Mouse (Mus musculus) urinary bladder, postnatal 36 days (tissue): ENCODE measurements around the gene Csde1.

Experiments
- DNase-seq, 2 experiments: peaks; one replicate each; pipeline ENCODE4 v3.0.0; 2022; ENCODE audit warnings: low spot score in 2 of 2, mixed read lengths in 1 of 2

Gene Csde1

DNA sequence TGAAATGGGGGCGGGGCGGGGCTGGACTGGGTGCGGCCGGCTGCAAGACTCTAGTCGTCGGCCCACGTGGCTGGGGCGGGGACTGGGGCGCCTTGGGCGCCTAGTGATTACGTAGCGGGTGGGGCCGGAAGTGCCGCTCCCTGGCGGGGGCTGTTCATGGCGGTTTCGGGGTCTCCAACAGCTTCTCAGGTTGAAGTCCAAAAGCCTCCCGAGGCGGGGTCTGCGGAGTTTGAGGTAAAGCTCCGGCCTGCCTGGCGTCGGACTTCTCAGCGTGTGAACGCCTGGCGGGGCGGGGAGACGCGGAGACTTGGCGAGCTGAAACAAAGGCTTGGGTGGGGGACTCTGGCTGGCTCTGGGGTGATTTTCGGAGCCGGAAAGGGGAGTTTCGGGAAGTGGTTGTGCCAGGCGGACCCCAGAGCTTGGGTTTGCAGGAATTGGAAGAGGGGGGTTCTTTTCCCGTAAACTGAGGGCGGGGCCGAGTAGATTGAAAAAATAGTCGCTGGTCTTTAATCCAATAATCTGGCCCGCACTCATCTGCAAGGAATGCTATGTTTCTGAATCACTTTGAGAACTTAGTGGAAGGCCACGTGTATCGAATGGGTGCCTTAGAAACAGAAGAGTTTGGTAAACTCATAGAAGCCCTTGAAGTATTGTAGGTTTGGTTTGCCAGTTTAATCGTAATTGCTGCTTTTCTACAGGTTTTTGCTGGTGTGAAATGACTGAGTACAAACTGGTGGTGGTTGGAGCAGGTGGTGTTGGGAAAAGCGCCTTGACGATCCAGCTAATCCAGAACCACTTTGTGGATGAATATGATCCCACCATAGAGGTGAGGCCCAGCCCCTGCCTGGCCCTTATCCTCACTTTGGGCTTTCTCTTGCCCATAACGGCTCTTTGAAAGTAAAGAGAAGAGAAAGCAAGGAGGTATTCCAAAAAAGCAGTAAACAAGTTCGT lies 38.3 kb downstream of the Csde1 start, which contains the start of gene Nras:
Gene Nras, plus strand, starts transcription at position 79 of the 951 bp plus-strand sequence.
- DNase-seq, result peak; percentile 94

- no peak for DNase-seq
Measured at GRCm38 (mm10) chr3:103066927-103067326, 46.7 kb downstream of the Csde1 start.

DNA sequence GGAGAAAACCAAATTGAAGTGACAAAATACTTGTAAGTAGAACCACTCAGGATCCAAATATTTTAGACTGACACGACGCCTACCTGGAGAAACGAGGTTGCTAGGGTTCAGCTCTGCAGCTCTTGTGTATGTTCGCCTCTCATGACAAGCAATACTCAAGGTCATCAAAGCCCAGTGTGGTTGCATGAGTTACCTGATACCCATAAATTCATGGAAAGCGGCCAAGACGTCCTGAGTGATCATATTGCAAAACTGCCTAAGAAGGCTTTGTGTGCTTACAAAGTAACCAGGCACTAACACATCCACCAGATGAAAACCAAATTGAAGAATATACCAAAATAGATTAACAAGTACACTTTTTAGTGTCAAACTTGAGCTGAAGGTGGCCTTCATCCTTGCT lies 48.7 kb downstream of the Csde1 start:
- no peak for DNase-seq

DNA sequence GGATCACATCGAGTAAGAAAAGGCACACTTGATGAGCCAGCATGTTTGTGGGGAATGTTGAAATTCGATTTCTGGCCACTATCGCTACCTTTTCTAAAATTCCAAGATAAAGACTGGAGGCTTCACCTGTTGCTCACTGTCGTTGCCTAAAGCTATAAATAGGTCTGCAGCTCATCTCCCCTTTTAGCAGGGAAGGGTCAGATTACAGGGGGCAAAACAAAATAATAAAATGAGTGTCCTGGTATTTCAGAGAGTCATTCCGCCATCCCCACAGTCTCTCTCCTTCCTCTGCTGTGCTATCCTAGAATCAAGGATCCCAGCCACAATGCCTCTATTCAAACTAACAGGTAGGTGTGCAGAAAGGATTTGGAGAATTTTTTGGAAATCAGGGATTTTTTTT lies 53.5 kb downstream of the Csde1 start, which contains the start of gene Ampd1:
Gene Ampd1, plus strand, starts transcription at position 244 of the 400 bp plus-strand sequence.
- DNase-seq, result no peak

DNA sequence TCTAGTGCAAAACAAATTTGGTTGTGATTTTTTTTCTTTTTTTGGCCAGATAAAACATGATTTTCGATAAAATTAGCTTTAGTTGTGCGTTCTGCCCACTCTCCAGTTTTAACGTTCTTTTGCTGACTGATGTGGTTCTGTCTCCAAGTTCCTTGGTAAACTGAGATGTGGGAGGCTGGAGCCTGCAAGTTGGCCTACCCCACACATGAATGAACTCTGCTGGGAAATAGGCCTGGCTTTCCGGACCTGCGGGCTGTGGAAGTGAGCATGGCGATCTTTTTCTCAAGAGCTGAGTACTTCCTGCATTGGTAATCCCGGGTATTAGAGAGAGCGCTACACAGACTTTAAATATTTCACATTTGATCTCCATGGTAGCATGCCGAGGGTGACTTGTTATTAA lies 55.6 kb downstream of the Csde1 start:
- no peak for DNase-seq

GRCm38 (mm10) chr3:103076476-103076875 lies 56.2 kb downstream of the Csde1 start:
- DNase-seq, result no peak

DNA sequence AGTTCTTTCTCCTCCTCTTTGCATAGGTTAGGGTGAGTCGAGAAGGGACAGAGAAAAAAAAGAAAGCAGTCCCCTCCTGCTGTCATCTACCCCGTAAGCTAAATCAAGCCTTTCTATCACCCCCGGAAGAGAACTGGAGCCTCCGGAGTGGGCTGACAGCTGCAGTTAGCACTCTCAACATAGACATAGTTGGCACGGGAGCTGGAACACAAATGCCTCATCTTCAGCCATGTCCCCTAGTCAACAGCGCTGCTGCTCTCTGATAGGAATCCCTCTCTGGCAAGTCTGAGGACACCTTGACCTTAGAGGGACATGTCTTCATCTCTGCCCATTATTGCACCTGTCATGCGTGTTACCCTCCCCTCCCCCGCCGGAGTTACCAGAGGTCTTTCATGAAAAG lies 59.1 kb downstream of the Csde1 start:
- no peak for DNase-seq

DNA sequence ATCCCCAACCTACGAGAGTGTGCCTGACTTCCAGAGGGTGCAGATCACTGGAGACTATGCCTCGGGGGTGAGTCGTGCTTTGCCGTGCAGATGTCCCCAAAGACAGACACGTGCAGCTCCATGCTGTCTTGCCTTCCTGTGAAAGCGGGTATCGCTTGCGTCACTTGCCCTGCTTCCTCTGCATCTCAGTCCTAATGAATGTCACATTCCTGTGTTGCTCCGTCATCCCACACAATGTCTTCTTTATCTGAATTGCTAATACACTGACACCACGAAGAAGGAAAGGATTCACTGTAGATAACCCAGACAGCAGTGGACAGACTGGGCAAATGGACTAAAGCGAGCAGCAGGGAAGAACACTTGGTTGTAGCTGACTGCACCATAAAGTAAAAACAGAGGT lies 60.8 kb downstream of the Csde1 start:
- no peak for DNase-seq

DNA sequence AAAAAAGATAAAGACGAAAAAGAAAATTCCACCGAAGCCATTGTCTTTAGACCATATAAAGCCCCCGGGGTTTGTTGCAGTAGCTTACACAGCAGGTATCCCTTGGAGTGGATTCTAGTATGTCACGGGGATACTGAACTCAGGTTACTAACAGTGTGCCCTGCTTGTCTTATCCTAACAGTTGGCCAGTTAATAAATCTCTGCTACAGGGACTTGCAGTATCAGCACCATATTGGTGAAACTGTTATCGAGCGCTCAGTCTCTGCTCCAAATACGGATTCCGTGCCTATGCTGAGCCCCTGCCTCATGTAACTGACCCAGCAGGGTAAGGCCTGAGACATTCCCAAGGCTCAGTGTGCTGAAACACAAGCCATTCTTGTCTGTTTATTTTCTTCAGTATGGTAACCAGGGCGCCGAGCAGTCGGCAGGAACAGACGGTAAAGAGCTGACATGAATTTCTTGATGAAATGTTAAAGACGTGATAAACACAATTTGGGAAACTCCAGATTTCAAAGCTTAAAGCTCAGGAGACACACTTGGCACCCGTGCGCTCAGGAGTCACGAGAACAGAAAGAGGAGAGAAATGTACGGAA lies 61.7 kb downstream of the Csde1 start:
- no peak for DNase-seq

GRCm38 (mm10) chr3:103082761-103083160 lies 62.5 kb downstream of the Csde1 start:
- no peak for DNase-seq

DNA sequence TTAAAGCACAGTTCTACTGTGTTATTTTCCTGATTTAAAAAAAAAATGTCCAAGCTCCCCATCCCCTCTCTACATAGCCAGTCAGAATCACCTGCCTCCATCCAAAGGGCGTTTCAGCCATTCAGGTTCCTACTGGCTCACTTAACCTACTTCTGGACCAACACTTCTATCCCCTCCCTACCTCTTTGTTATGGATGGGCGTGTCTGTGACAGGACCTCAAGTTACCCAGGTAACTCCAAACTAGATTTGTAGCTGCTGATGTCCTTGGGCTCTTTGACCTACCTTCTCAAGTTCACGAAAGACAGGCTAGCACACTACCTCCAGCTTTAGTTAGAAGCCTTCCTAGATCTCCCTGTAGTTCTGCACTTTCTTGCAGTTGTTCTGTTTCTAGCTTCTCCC lies 65.8 kb downstream of the Csde1 start:
- DNase-seq, result no peak

- no peak for DNase-seq
Measured at GRCm38 (mm10) chr3:103091753-103092152, 71.5 kb downstream of the Csde1 start.

DNA sequence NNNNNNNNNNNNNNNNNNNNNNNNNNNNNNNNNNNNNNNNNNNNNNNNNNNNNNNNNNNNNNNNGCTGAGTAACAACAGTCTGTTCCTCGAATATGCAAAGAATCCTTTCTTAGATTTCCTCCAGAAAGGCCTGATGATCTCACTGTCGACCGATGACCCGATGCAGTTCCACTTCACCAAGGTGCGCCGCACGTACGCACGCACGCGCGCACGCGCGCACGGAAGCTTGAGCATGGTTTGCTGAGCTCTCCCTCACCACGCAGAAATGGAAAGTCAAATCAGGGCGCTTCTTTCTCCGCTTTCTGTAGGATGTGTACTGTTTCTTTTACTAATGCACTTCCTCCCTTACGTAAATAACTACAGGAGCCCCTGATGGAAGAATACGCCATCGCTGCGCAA lies 78.4 kb downstream of the Csde1 start:
- no peak for DNase-seq

- no peak for DNase-seq
Measured at GRCm38 (mm10) chr3:103099667-103100066, 79.4 kb downstream of the Csde1 start.

GRCm38 (mm10) chr3:103100735-103101134 lies 80.5 kb downstream of the Csde1 start:
- DNase-seq, result no peak

- DNase-seq, result no peak
Measured at GRCm38 (mm10) chr3:103101194-103101593, 81.0 kb downstream of the Csde1 start.

DNA sequence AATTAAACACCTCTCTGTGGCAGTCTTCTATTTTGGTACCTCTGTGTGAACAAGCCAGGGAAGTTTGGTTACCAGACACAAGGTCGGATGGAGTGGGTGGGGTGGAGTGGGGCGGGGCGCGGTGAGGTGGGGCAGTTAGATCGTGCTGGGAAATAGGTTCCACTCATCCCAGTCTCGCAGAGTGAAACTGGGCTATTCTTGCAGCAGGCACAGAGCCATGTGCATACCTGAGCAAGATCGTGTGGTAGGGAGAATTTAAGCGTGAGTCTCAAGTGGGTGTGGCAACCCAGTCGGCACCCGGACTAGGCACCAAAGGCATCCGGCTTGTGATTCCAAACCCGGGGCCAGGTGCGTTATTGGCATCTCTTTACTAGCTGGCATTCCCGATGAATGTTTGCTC lies 81.7 kb downstream of the Csde1 start:
- DNase-seq, result peak in 1 of 2 experiments; percentile 14

DNA sequence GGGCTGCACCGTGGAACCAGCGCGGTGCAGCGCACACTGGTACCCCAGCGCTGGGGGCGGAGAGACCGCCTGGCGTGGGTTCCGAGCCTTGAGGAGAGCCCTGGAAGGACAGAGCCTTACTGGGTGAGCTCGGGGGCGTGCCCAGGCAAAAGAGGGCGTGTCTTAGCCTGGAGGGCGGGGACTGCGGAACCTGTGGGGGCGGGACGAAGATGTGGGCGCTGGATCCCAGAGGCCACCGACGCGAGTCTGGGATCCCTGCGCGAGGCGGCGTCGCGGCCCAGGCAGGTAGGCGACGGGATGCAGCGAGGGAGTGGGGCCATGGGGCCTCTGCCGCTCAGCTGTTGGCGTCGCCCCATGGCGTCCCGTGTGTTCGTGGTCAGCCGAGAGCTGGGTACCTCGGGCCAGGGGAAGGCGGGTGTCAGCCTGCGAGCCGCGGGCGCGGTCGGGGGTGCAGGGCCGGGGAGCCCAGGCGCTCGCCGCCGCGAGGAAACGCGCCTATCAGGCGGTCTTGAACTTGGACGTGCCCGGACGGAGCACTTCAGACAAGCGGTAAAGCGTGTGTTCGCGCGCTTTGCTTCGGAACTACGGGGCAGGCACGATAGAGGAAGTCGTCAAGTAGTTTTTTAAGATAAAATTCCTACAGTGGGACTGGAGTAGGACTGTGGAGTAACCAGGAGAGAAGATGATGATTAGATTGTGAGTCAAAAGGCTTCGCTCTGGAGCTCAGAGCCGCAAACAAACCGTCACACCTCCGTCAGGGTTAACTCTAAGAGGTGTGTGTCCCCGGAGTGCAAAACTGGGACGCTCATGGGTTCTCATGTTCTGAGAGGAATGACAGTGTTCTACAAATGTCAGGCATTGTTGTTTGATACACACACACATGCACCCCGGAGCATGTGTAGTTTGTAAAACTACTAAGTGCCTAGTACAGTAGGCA lies 82.5 kb downstream of the Csde1 start, which contains the start of gene Dennd2c:
Gene Dennd2c, plus strand, starts transcription at position 151 of the 937 bp plus-strand sequence.
- DNase-seq, result peak; percentile 97 to 99
